Mouse (Mus musculus): ENCODE measurements around the gene Tmem201. TPM values are rescaled to one million over a fixed set of nuclear protein-coding genes. Genes with fewer than 3 reads are reported as not detected.
"Not testable (repeated sequence)": the region's sequence is repeated elsewhere in the genome, so short reads cannot be mapped to it uniquely, and the experiment has no call there.

The Tmem201 gene
- polyA plus RNA-seq, 1 experiment from 2014 or later: 19.3 TPM

- H3K27ac ChIP-seq (ENCODE audit: low read depth, low read length): no peak overlapping the region
- H3K9ac ChIP-seq (ENCODE audit: low read depth, low read length): no peak overlapping the region
- H3K4me3 ChIP-seq (ENCODE audit: low read depth, low read length): no peak overlapping the region
- H3K4me2 ChIP-seq (replicated peaks; ENCODE audit: low read depth, low read length): no peak overlapping the region
- no peaks in the 10 kb centered on the region; the same call in 1 of the 2 replicates for H3K4me1 ChIP-seq (replicated peaks; ENCODE audit: control insufficient read depth, insufficient read depth, low read length)
- H3K36me3 ChIP-seq (ENCODE audit: control insufficient read depth, insufficient read depth, low read length): no peaks in the 10 kb centered on the region
- H3K9me3 ChIP-seq (ENCODE audit: control insufficient read depth, low read length): no peaks in the 10 kb centered on the region
- no peaks in the 10 kb centered on the region for H3K27me3 ChIP-seq (ENCODE audit: control insufficient read depth, insufficient read depth, low read length)
- ATAC-seq (ENCODE audit: low FRiP score) (no peak), DNase-seq (ENCODE audit: low spot score) (no peak)
- 78% methylated on average over 3 of the region's 3 CpGs for WGBS
Observed at GRCm38 (mm10) chr4:149752836-149753235, 15.0 kb upstream of the Tmem201 start.

GRCm38 (mm10) chr4:149752124-149752799 is 14.4 kb upstream of the Tmem201 start:
- H3K4me2 ChIP-seq (replicated peaks; ENCODE audit: low read depth, low read length): no peak overlapping the region
- no peaks in the 10 kb centered on the region; the same call in 1 of the 2 replicates for H3K4me1 ChIP-seq (replicated peaks; ENCODE audit: control insufficient read depth, insufficient read depth, low read length)
- H3K9me3 ChIP-seq (ENCODE audit: control insufficient read depth, low read length): no peaks in the 10 kb centered on the region
- no peak overlapping the region for H3K27ac ChIP-seq (ENCODE audit: low read depth, low read length)
- H3K9ac ChIP-seq (ENCODE audit: low read depth, low read length): no peak overlapping the region
- no peak overlapping the region for H3K4me3 ChIP-seq (ENCODE audit: low read depth, low read length)
- peak; percentile 82 for DNase-seq (ENCODE audit: low spot score)
- H3K27me3 ChIP-seq (ENCODE audit: control insufficient read depth, insufficient read depth, low read length): no peaks in the 10 kb centered on the region
- H3K36me3 ChIP-seq (ENCODE audit: control insufficient read depth, insufficient read depth, low read length): no peaks in the 10 kb centered on the region
- 27% methylated on average over 17 of the region's 17 CpGs for WGBS
- peak; percentile 72 for ATAC-seq (ENCODE audit: low FRiP score)

GRCm38 (mm10) chr4:149750671-149751070 is 12.8 kb upstream of the Tmem201 start:
- H3K27me3 ChIP-seq (ENCODE audit: control insufficient read depth, insufficient read depth, low read length): no peaks in the 10 kb centered on the region
- no peak overlapping the region for H3K4me3 ChIP-seq (ENCODE audit: low read depth, low read length)
- no peak for DNase-seq (ENCODE audit: low spot score)
- 42% methylated on average over 5 of the region's 5 CpGs for WGBS
- no peak overlapping the region for H3K9ac ChIP-seq (ENCODE audit: low read depth, low read length)
- no peaks in the 10 kb centered on the region for H3K9me3 ChIP-seq (ENCODE audit: control insufficient read depth, low read length)
- H3K4me1 ChIP-seq (replicated peaks; ENCODE audit: control insufficient read depth, insufficient read depth, low read length): no peaks in the 10 kb centered on the region; the same call in 1 of the 2 replicates
- no peak overlapping the region for H3K27ac ChIP-seq (ENCODE audit: low read depth, low read length)
- no peak overlapping the region for H3K4me2 ChIP-seq (replicated peaks; ENCODE audit: low read depth, low read length)
- no peak for ATAC-seq (ENCODE audit: low FRiP score)
- no peaks in the 10 kb centered on the region for H3K36me3 ChIP-seq (ENCODE audit: control insufficient read depth, insufficient read depth, low read length)

- 98% methylated on average over 3 of the region's 3 CpGs for WGBS
- H3K27ac ChIP-seq (ENCODE audit: low read depth, low read length); H3K27me3 ChIP-seq (ENCODE audit: control insufficient read depth, insufficient read depth, low read length); H3K9ac ChIP-seq (ENCODE audit: low read depth, low read length); H3K36me3 ChIP-seq (ENCODE audit: control insufficient read depth, insufficient read depth, low read length); DNase-seq (ENCODE audit: low spot score); H3K4me2 ChIP-seq (replicated peaks; ENCODE audit: low read depth, low read length); H3K4me3 ChIP-seq (ENCODE audit: low read depth, low read length); H3K4me1 ChIP-seq (replicated peaks; ENCODE audit: control insufficient read depth, insufficient read depth, low read length); ATAC-seq (ENCODE audit: low FRiP score); H3K9me3 ChIP-seq (ENCODE audit: control insufficient read depth, low read length): not testable (repeated sequence)
Observed at GRCm38 (mm10) chr4:149749663-149750015, 11.8 kb upstream of the Tmem201 start.

- ATAC-seq (ENCODE audit: low FRiP score): no peak
Observed at GRCm38 (mm10) chr4:149749003-149749662, 11.3 kb upstream of the Tmem201 start.

GRCm38 (mm10) chr4:149744119-149744518 is 6.3 kb upstream of the Tmem201 start:
- DNase-seq (ENCODE audit: low spot score): no peak
- H3K36me3 ChIP-seq (ENCODE audit: control insufficient read depth, insufficient read depth, low read length): 0 out of 2 replicates have a peak, but pooled peaks cover 3% of the 10 kb centered on the region
- 84% methylated on average over 7 of the region's 7 CpGs for WGBS
- no peak overlapping the region for H3K4me3 ChIP-seq (ENCODE audit: low read depth, low read length)
- no peaks in the 10 kb centered on the region for H3K27me3 ChIP-seq (ENCODE audit: control insufficient read depth, insufficient read depth, low read length)
- ATAC-seq (ENCODE audit: low FRiP score): no peak
- no peak overlapping the region for H3K4me2 ChIP-seq (replicated peaks; ENCODE audit: low read depth, low read length)
- no peaks in the 10 kb centered on the region for H3K4me1 ChIP-seq (replicated peaks; ENCODE audit: control insufficient read depth, insufficient read depth, low read length)
- no peak overlapping the region for H3K27ac ChIP-seq (ENCODE audit: low read depth, low read length)
- H3K9me3 ChIP-seq (ENCODE audit: control insufficient read depth, low read length): no peaks in the 10 kb centered on the region
- H3K9ac ChIP-seq (ENCODE audit: low read depth, low read length): no peak overlapping the region

More at GRCm38 (mm10) chr4:149749003-149749662, 11.3 kb upstream of the Tmem201 start:
- no peak overlapping the region for H3K4me2 ChIP-seq (replicated peaks; ENCODE audit: low read depth, low read length)
- no peaks in the 10 kb centered on the region for H3K9me3 ChIP-seq (ENCODE audit: control insufficient read depth, low read length)
- DNase-seq (ENCODE audit: low spot score): no peak
- H3K4me3 ChIP-seq (ENCODE audit: low read depth, low read length): no peak overlapping the region
- H3K27ac ChIP-seq (ENCODE audit: low read depth, low read length): no peak overlapping the region
- H3K36me3 ChIP-seq (ENCODE audit: control insufficient read depth, insufficient read depth, low read length): no peaks in the 10 kb centered on the region
- H3K4me1 ChIP-seq (replicated peaks; ENCODE audit: control insufficient read depth, insufficient read depth, low read length): no peaks in the 10 kb centered on the region; the same call in 1 of the 2 replicates
- no peak overlapping the region for H3K9ac ChIP-seq (ENCODE audit: low read depth, low read length)
- no peaks in the 10 kb centered on the region for H3K27me3 ChIP-seq (ENCODE audit: control insufficient read depth, insufficient read depth, low read length)
- WGBS: 83% methylated on average over 18 of the region's 18 CpGs

GRCm38 (mm10) chr4:149742011-149742530 is 4.2 kb upstream of the Tmem201 start:
- no peak for ATAC-seq (ENCODE audit: low FRiP score)
- H3K27ac ChIP-seq (ENCODE audit: low read depth, low read length): no peak overlapping the region
- 93% methylated on average over 14 of the region's 14 CpGs for WGBS
- H3K36me3 ChIP-seq (ENCODE audit: control insufficient read depth, insufficient read depth, low read length): 0 out of 2 replicates have a peak, but pooled peaks cover 3% of the 10 kb centered on the region
- no peak overlapping the region for H3K4me2 ChIP-seq (replicated peaks; ENCODE audit: low read depth, low read length)
- peaks cover 3% of the 10 kb centered on the region; the same call in 1 of the 2 replicates for H3K4me1 ChIP-seq (replicated peaks; ENCODE audit: control insufficient read depth, insufficient read depth, low read length)
- H3K9ac ChIP-seq (ENCODE audit: low read depth, low read length): no peak overlapping the region
- no peak overlapping the region for H3K4me3 ChIP-seq (ENCODE audit: low read depth, low read length)
- no peaks in the 10 kb centered on the region for H3K9me3 ChIP-seq (ENCODE audit: control insufficient read depth, low read length)
- H3K27me3 ChIP-seq (ENCODE audit: control insufficient read depth, insufficient read depth, low read length): no peaks in the 10 kb centered on the region
- no peak for DNase-seq (ENCODE audit: low spot score)

- no peak for DNase-seq (ENCODE audit: low spot score)
- 92% methylated on average over 7 of the region's 7 CpGs for WGBS
- no peak overlapping the region for H3K27ac ChIP-seq (ENCODE audit: low read depth, low read length)
- H3K27me3 ChIP-seq (ENCODE audit: control insufficient read depth, insufficient read depth, low read length): no peaks in the 10 kb centered on the region
- ATAC-seq (ENCODE audit: low FRiP score): no peak
- H3K9ac ChIP-seq (ENCODE audit: low read depth, low read length): no peak overlapping the region
- 0 out of 2 replicates have a peak, but pooled peaks cover 3% of the 10 kb centered on the region for H3K36me3 ChIP-seq (ENCODE audit: control insufficient read depth, insufficient read depth, low read length)
- peaks cover 8% of the 10 kb centered on the region; the same call in 1 of the 2 replicates for H3K4me1 ChIP-seq (replicated peaks; ENCODE audit: control insufficient read depth, insufficient read depth, low read length)
- no peaks in the 10 kb centered on the region for H3K9me3 ChIP-seq (ENCODE audit: control insufficient read depth, low read length)
- H3K4me2 ChIP-seq (replicated peaks; ENCODE audit: low read depth, low read length): no peak overlapping the region
- no peak overlapping the region for H3K4me3 ChIP-seq (ENCODE audit: low read depth, low read length)
Observed at GRCm38 (mm10) chr4:149740301-149740700, 2.5 kb upstream of the Tmem201 start.

Measured in hindbrain, embryonic 11.5 days (tissue).